Mouse (Mus musculus) G1E (cell line): ENCODE measurements around the gene Rptn.

Source experiments
- CTCF ChIP-seq: IDR thresholded peaks from 2 replicates; pipeline ENCODE4 v1.5.1; 2012; ENCODE audit warnings: low read depth, low read length, inconsistent platforms, mixed read lengths
- GATA1 ChIP-seq: IDR thresholded peaks from 2 replicates; pipeline ENCODE4 v1.6.1; 2012; ENCODE audit warnings: borderline replicate concordance, low read length, inconsistent platforms, mixed read lengths
- GATA2 ChIP-seq: IDR thresholded peaks from 2 replicates; pipeline ENCODE4 v1.6.1; 2012; ENCODE audit warnings: low read depth, low read length, inconsistent platforms, borderline replicate concordance
- POLR2AphosphoS5 ChIP-seq: IDR thresholded peaks from 2 replicates; pipeline ENCODE4 v1.6.1; 2012; ENCODE audit warnings: low read depth, low read length, inconsistent platforms; ENCODE audit not compliant: insufficient replicate concordance
- TAL1 ChIP-seq: conservative IDR thresholded peaks from 2 replicates; pipeline ENCODE4 v1.6.1; 2012; ENCODE audit warnings: low read depth, low read length, inconsistent platforms, mixed read lengths

GRCm38 (mm10) chr3:93447138-93447841 is 53.8 kb downstream of the Rptn start:
- TF ChIP-seq CTCF (no peak), GATA2 (no peak), GATA1 (no peak), TAL1 (no peak), POLR2AphosphoS5 (no peak)
